Mouse (Mus musculus): ENCODE results near the gene Tmem29. TPM values are rescaled to one million over a fixed set of nuclear protein-coding genes. Genes with fewer than 3 reads are reported as not detected.

The Tmem29 gene
- 64.6 TPM for polyA plus RNA-seq (2014; fragmentation: Illumina TruSeq; extraction: RNeasy Lipid Tissue Mini Kit (QIAGEN cat#74804); ENCODE audit: low read depth, low replicate concordance)

GRCm38 (mm10) chrX:150458766-150459350 lies at the start of gene Tmem29:
Gene Tmem29 (minus strand): TSS chrX:150459154.

Other genes starting within 250 kb of the Tmem29 start
- 3.5 TPM for gene Alas2, start 88.2 kb upstream of the Tmem29 start, polyA plus RNA-seq (2014; fragmentation: Illumina TruSeq; extraction: RNeasy Lipid Tissue Mini Kit (QIAGEN cat#74804); ENCODE audit: low read depth, low replicate concordance)
- 10.2 TPM for gene Pfkfb1, start 129.1 kb upstream of the Tmem29 start, polyA plus RNA-seq (2014; fragmentation: Illumina TruSeq; extraction: RNeasy Lipid Tissue Mini Kit (QIAGEN cat#74804); ENCODE audit: low read depth, low replicate concordance)
- gene Apex2, start 130.7 kb upstream of the Tmem29 start, polyA plus RNA-seq (2014; fragmentation: Illumina TruSeq; extraction: RNeasy Lipid Tissue Mini Kit (QIAGEN cat#74804); ENCODE audit: low read depth, low replicate concordance) = 7.2 TPM
- gene Tro, start 198.4 kb upstream of the Tmem29 start, polyA plus RNA-seq (2014; fragmentation: Illumina TruSeq; extraction: RNeasy Lipid Tissue Mini Kit (QIAGEN cat#74804); ENCODE audit: low read depth, low replicate concordance) = 13.6 TPM